In the genomic region with DNA sequence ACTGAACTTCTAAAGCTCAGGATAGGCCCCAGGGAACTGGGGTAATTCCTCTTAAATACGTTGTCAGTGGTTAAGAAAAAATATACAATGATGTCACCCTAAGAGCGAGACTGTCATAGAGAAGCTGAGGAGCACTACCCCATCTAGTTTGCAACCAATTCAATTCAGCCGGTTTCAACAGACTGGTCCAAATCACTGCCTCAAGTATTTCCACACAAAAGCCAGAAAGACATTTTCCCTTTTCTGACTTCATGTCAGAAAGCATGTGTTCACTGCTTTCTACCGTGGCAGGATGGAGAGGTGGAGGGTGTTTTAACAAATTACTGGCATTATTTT, we compare ENCODE assay signal across 9 mouse cellular contexts. TPM values are rescaled to one million over a fixed set of nuclear protein-coding genes. Genes with fewer than 3 reads are reported as not detected.
A peak's percentile ranks its signal among the peaks of the same experiment; 100 is the strongest.
DNase-seq lines count a peak whose midpoint lies in the region; ATAC-seq and TF ChIP-seq lines count a peak whose summit lies in the region.
"Had no signal": no experiment of that assay in that cellular context is flagged by ENCODE, and none has a peak within 500 bp of the region (broad histone marks: within the 10 kb centered on the region; RNA-seq: fewer than 3 reads in every experiment).

No protein-coding gene starts in this region.

- no peak overlapping the region for H3K27ac ChIP-seq in lung, postnatal 0 days (ENCODE audit: low read length)
- H3K27ac ChIP-seq in embryonic facial prominence, embryonic 15.5 days (replicated peaks), result peak overlapping the region; percentile 89
- H3K27ac ChIP-seq in limb, embryonic 15.5 days, result peak overlapping the region; percentile 93; the same call in 1 of the 2 replicates
- H3K27ac ChIP-seq in stomach, embryonic 15.5 days, result peak overlapping the region; percentile 88; the same call in 1 of the 2 replicates

- H3K9ac ChIP-seq in lung, postnatal 0 days (replicated peaks; ENCODE audit: low read depth), result 0 out of 2 replicates have a peak overlapping the region, but pooled peaks have one; percentile 73
- H3K9ac ChIP-seq in embryonic facial prominence, embryonic 15.5 days, result peak overlapping the region; percentile 76
- peak overlapping the region; percentile 95 for H3K9ac ChIP-seq in limb, embryonic 15.5 days
- peak overlapping the region; percentile 83; the same call in 1 of the 2 replicates for H3K9ac ChIP-seq in stomach, embryonic 15.5 days

- WGBS in lung, postnatal 0 days, result 3% methylated on average over 4 of the region's 4 CpGs
- 4% methylated on average over 4 of the region's 4 CpGs for whole genome bisulfite sequencing in embryonic facial prominence, embryonic 15.5 days
- WGBS in limb, embryonic 15.5 days, result 6% methylated on average over 4 of the region's 4 CpGs
- 7% methylated on average over 4 of the region's 4 CpGs for WGBS in stomach, embryonic 15.5 days

- H3K4me1 ChIP-seq in lung, postnatal 0 days (ENCODE audit: insufficient read depth, low read depth, low read length), result no peaks in the 10 kb centered on the region
- H3K4me1 ChIP-seq in embryonic facial prominence, embryonic 15.5 days, result no peaks in the 10 kb centered on the region
- H3K4me1 ChIP-seq in limb, embryonic 15.5 days, result peaks cover 6% of the 10 kb centered on the region; the same call in 1 of the 2 replicates
- 0 out of 2 replicates have a peak, but pooled peaks cover 7% of the 10 kb centered on the region for H3K4me1 ChIP-seq in stomach, embryonic 15.5 days

- no peaks in the 10 kb centered on the region for H3K36me3 ChIP-seq in lung, postnatal 0 days (ENCODE audit: insufficient read depth, low read length)
- H3K36me3 ChIP-seq in embryonic facial prominence, embryonic 15.5 days, result no peaks in the 10 kb centered on the region
- no peaks in the 10 kb centered on the region for H3K36me3 ChIP-seq in limb, embryonic 15.5 days
- H3K36me3 ChIP-seq in stomach, embryonic 15.5 days, result no peaks in the 10 kb centered on the region

- H3K27me3 ChIP-seq in lung, postnatal 0 days (replicated peaks; ENCODE audit: insufficient read depth, low read length), result no peaks in the 10 kb centered on the region
- no peaks in the 10 kb centered on the region for H3K27me3 ChIP-seq in embryonic facial prominence, embryonic 15.5 days
- 0 out of 2 replicates have a peak, but pooled peaks cover 6% of the 10 kb centered on the region for H3K27me3 ChIP-seq in limb, embryonic 15.5 days
- no peaks in the 10 kb centered on the region for H3K27me3 ChIP-seq in stomach, embryonic 15.5 days (replicated peaks)

- no peak for TF ChIP-seq EP300 in lung, postnatal 0 days (IDR thresholded peaks at IDR 0.05)

- DNase-seq in lung, postnatal 0 days (ENCODE audit: low spot score), result peak; percentile 45
- DNase-seq in lung, postnatal 14 days, result no peak
- no peak for DNase-seq in thymus, postnatal 36 days
- DNase-seq in urinary bladder, postnatal 14 days (ENCODE audit: low spot score), result no peak
- no peak for DNase-seq in gastrocnemius, postnatal 14 days

- no peak for TF ChIP-seq CTCF in lung, postnatal 0 days (IDR thresholded peaks at IDR 0.05)

- H3K4me2 ChIP-seq in lung, postnatal 0 days (replicated peaks; ENCODE audit: low read depth, low read length), result peak overlapping the region; percentile 87
- H3K4me2 ChIP-seq in embryonic facial prominence, embryonic 15.5 days (replicated peaks), result peak overlapping the region; percentile 68
- H3K4me2 ChIP-seq in limb, embryonic 15.5 days, result peak overlapping the region; percentile 51
- peak overlapping the region; percentile 69 for H3K4me2 ChIP-seq in stomach, embryonic 15.5 days

- H3K9me3 ChIP-seq in lung, postnatal 0 days (ENCODE audit: low read length), result no peaks in the 10 kb centered on the region
- no peaks in the 10 kb centered on the region for H3K9me3 ChIP-seq in embryonic facial prominence, embryonic 15.5 days (replicated peaks)
- H3K9me3 ChIP-seq in limb, embryonic 15.5 days, result no peaks in the 10 kb centered on the region
- no peaks in the 10 kb centered on the region for H3K9me3 ChIP-seq in stomach, embryonic 15.5 days

- H3K4me3 ChIP-seq in lung, postnatal 0 days (ENCODE audit: low read depth, low read length), result peak overlapping the region; percentile 60
- H3K4me3 ChIP-seq in embryonic facial prominence, embryonic 15.5 days (replicated peaks), result peak overlapping the region; percentile 77
- H3K4me3 ChIP-seq in limb, embryonic 15.5 days, result peak overlapping the region; percentile 71
- peak overlapping the region; percentile 74 for H3K4me3 ChIP-seq in stomach, embryonic 15.5 days (replicated peaks)

- no peak for ATAC-seq in lung, postnatal 0 days
- ATAC-seq in embryonic facial prominence, embryonic 15.5 days (ENCODE audit: insufficient number of reproducible peaks, low FRiP score, low TSS enrichment, low read depth), result no peak
- no peak for ATAC-seq in limb, embryonic 15.5 days (ENCODE audit: insufficient number of reproducible peaks, low FRiP score, low TSS enrichment, low read depth)
- no peak for ATAC-seq in stomach, embryonic 15.5 days (ENCODE audit: insufficient read depth, low FRiP score, low read depth)

- intact Hi-C loops in gastrocnemius, postnatal 14 days (cut with DNase I; ENCODE audit: low total_unique reads), result no loop called here

RNA-seq across cellular contexts. Expression of a gene that starts 1.2 kb away (rescaled TPM):
- 35.9 and 37.0 TPM in 2 replicates for polyA plus RNA-seq in lung, postnatal 0 days (2015; fragmentation: Nextera tagmentation; extraction: Ambion mirVana)
- 75.1 and 79.2 TPM in 2 replicates for polyA plus RNA-seq in embryonic facial prominence, embryonic 15.5 days (2015; fragmentation: Nextera tagmentation; extraction: Ambion mirVana)
- 72.4 and 80.6 TPM in 2 replicates for polyA plus RNA-seq in limb, embryonic 15.5 days (2015; fragmentation: Nextera tagmentation; extraction: Ambion mirVana)
- 69.3 and 77.7 TPM in 2 replicates for polyA plus RNA-seq in stomach, embryonic 15.5 days (2015; fragmentation: Nextera tagmentation; extraction: Ambion mirVana)
- 1 to 10 TPM; 6.9 TPM for total RNA-seq in gastrocnemius, postnatal 14 days (2021)

RNA-seq across cellular contexts. Expression of a gene that starts 14.2 kb away (rescaled TPM):
- polyA plus RNA-seq in lung, postnatal 0 days (2015; fragmentation: Nextera tagmentation; extraction: Ambion mirVana), result not detected in 2 replicates
- polyA plus RNA-seq in embryonic facial prominence, embryonic 15.5 days (2015; fragmentation: Nextera tagmentation; extraction: Ambion mirVana), result not detected in 2 replicates
- not detected in 2 replicates for polyA plus RNA-seq in limb, embryonic 15.5 days (2015; fragmentation: Nextera tagmentation; extraction: Ambion mirVana)
- 0.30 TPM in 1 of 2 replicates, not detected in the other for polyA plus RNA-seq in stomach, embryonic 15.5 days (2015; fragmentation: Nextera tagmentation; extraction: Ambion mirVana)
- total RNA-seq in gastrocnemius, postnatal 14 days (2021), result not detected
- polyA plus RNA-seq: large intestine, adult 2 months had no signal

RNA-seq across cellular contexts. Expression of a gene that starts 30.0 kb away (rescaled TPM):
- 0.06 TPM in 2 replicates for polyA plus RNA-seq in lung, postnatal 0 days (2015; fragmentation: Nextera tagmentation; extraction: Ambion mirVana)
- polyA plus RNA-seq in embryonic facial prominence, embryonic 15.5 days (2015; fragmentation: Nextera tagmentation; extraction: Ambion mirVana), result not detected in 2 replicates
- 0.04 TPM in 1 of 2 replicates, not detected in the other for polyA plus RNA-seq in limb, embryonic 15.5 days (2015; fragmentation: Nextera tagmentation; extraction: Ambion mirVana)
- not detected in 2 replicates for polyA plus RNA-seq in stomach, embryonic 15.5 days (2015; fragmentation: Nextera tagmentation; extraction: Ambion mirVana)
- total RNA-seq in gastrocnemius, postnatal 14 days (2021), result not detected
- polyA plus RNA-seq: large intestine, adult 2 months had no signal

RNA-seq across cellular contexts. Expression of a gene that starts 54.3 kb away (rescaled TPM):
- 0.88 and 2.0 TPM in 2 replicates for polyA plus RNA-seq in lung, postnatal 0 days (2015; fragmentation: Nextera tagmentation; extraction: Ambion mirVana)
- 10.8 and 11.4 TPM in 2 replicates for polyA plus RNA-seq in embryonic facial prominence, embryonic 15.5 days (2015; fragmentation: Nextera tagmentation; extraction: Ambion mirVana)
- polyA plus RNA-seq in limb, embryonic 15.5 days (2015; fragmentation: Nextera tagmentation; extraction: Ambion mirVana), result 4.7 and 5.5 TPM in 2 replicates
- 2.9 TPM in 2 replicates for polyA plus RNA-seq in stomach, embryonic 15.5 days (2015; fragmentation: Nextera tagmentation; extraction: Ambion mirVana)
- total RNA-seq in gastrocnemius, postnatal 14 days (2021), result not detected
